Mouse (Mus musculus) C2C12 (cell line): ENCODE results near the gene Gmfb. TPM values are rescaled to one million over a fixed set of nuclear protein-coding genes. Genes with fewer than 3 reads are reported as not detected.
A peak's percentile ranks its signal among the peaks of the same experiment; 100 is the strongest.

Experiments used
- H3K27me3 ChIP-seq: one replicate; pipeline ENCODE4 v1.6.1; 2011; ENCODE audit not compliant: control insufficient read depth, insufficient read depth, insufficient read length
- H3K36me3 ChIP-seq: one replicate; pipeline ENCODE4 v1.6.1; 2011; ENCODE audit not compliant: control insufficient read depth, insufficient read depth
- H3K4me3 ChIP-seq: one replicate; pipeline ENCODE4 v1.5.1; 2011; ENCODE audit warnings: mild to moderate bottlenecking, control low read depth; ENCODE audit not compliant: poor library complexity, insufficient read depth, severe bottlenecking
- H3K79me2 ChIP-seq: one replicate; pipeline ENCODE4 v1.6.1; 2011; ENCODE audit not compliant: control insufficient read depth, insufficient read depth
- H3K79me3 ChIP-seq: one replicate; pipeline ENCODE4 v1.6.1; 2011; ENCODE audit warnings: low read depth, control low read depth
- H3ac ChIP-seq: one replicate; pipeline ENCODE3; 2011; ENCODE audit warnings: low read depth; ENCODE audit not compliant: control insufficient read depth, insufficient read length
- CEBPB ChIP-seq: IDR thresholded peaks from one replicate; pipeline ENCODE4 v1.6.1; 2011; ENCODE audit warnings: low read depth, mild to moderate bottlenecking, control low read depth, moderate library complexity
- CTCF ChIP-seq: IDR thresholded peaks from one replicate; pipeline ENCODE4 v1.5.1; 2011; ENCODE audit not compliant: control insufficient read depth, insufficient read depth, insufficient read length
- FOSL1 ChIP-seq: IDR thresholded peaks from one replicate; pipeline ENCODE4 v1.8.0; 2011; ENCODE audit warnings: mild to moderate bottlenecking, low read length; ENCODE audit not compliant: poor library complexity, insufficient read depth, severe bottlenecking
- MAX ChIP-seq: IDR thresholded peaks from one replicate; pipeline ENCODE4 v1.6.1; 2011; ENCODE audit warnings: mild to moderate bottlenecking, control low read depth
- MYOD1 ChIP-seq: IDR thresholded peaks from one replicate; pipeline ENCODE4 v1.6.1; 2011; ENCODE audit warnings: low read depth; ENCODE audit not compliant: control insufficient read depth, insufficient read length
- MYOG ChIP-seq: IDR thresholded peaks from one replicate; pipeline ENCODE4 v1.6.1; 2011; ENCODE audit not compliant: control insufficient read depth, insufficient read length; ENCODE audit errors: extremely low read depth
- USF1 ChIP-seq: IDR thresholded peaks from one replicate; pipeline ENCODE4 v1.6.1; 2011; ENCODE audit warnings: low read depth, mild to moderate bottlenecking, control low read depth, moderate library complexity
- polyA plus RNA-seq: library from polyadenylated mRNA; unstranded; fragments of >200 nt; fragmentation: generic; extraction: Trizol; gene quantifications from one replicate; pipeline ENCODE4 v1.2.1, GENCODE M21; 2012; ENCODE audit warnings: missing spikeins

Gmfb gene
- polyA plus RNA-seq, 1 experiment = 19.4 TPM

GRCm38 (mm10) chr14:46761186-46761585, 60.9 kb downstream of the Gmfb start:
- Histone ChIP-seq H3K79me2 (no peaks in the 10 kb centered on the region), H3K36me3 (peaks cover 13% of the 10 kb centered on the region), H3K27me3 (no peaks in the 10 kb centered on the region), H3K79me3 (no peaks in the 10 kb centered on the region), H3K4me3 (peak overlapping the region; percentile 55), H3ac (peak overlapping the region; percentile 27)
- TF ChIP-seq FOSL1 = no peak
- TF ChIP-seq USF1 = no peak
- TF ChIP-seq CTCF = no peak
- no peak for TF ChIP-seq CEBPB

GRCm38 (mm10) chr14:46760355-46761029, 61.5 kb downstream of the Gmfb start, which contains the start of gene Cdkn3:
TSS of gene Cdkn3 (plus strand) at chr14:46760541.
- Histone ChIP-seq H3K79me3 (no peaks in the 10 kb centered on the region), H3K4me3 (peak within 1 kb of the TSS; percentile 55), H3K79me2 (no peaks in the 10 kb centered on the region), H3ac (peak within 1 kb of the TSS; percentile 89), H3K27me3 (no peaks in the 10 kb centered on the region), H3K36me3 (peaks cover 13% of the 10 kb centered on the region)
- no peak for TF ChIP-seq MAX
- TF ChIP-seq MYOG = no peak
- TF ChIP-seq MYOD1 = no peak
- no peak for TF ChIP-seq CTCF

- peak overlapping the region; percentile 14 for H3K4me3 ChIP-seq
- H3K36me3 ChIP-seq = peaks cover 9% of the 10 kb centered on the region
- H3ac ChIP-seq = no peak overlapping the region
- no peaks in the 10 kb centered on the region for H3K27me3 ChIP-seq
- no peak for TF ChIP-seq FOSL1
- no peaks in the 10 kb centered on the region for H3K79me2 ChIP-seq
- H3K79me3 ChIP-seq = no peaks in the 10 kb centered on the region
Observed at GRCm38 (mm10) chr14:46759970-46760354, 62.1 kb downstream of the Gmfb start.

Other genes with a start within 250 kb of the Gmfb start
- gene Cdkn3, start 61.7 kb downstream of the Gmfb start, polyA plus RNA-seq = 18.2 TPM
- 87.1 TPM for gene Cnih1, start 33.8 kb downstream of the Gmfb start, polyA plus RNA-seq
- gene Cgrrf1, start 9.9 kb upstream of the Gmfb start, polyA plus RNA-seq = 28.7 TPM
- 9.9 TPM for gene Samd4, start 60.6 kb upstream of the Gmfb start, polyA plus RNA-seq